Mouse (Mus musculus) kidney, embryonic 14.5 days (tissue): ENCODE data around the gene Zfp1. TPM values are rescaled to one million over a fixed set of nuclear protein-coding genes. Genes with fewer than 3 reads are reported as not detected.

Source experiments
- ATAC-seq: fragments of 200-750 bp; cut with Nextera tagmentation; 2 replicates; pipeline ENCODE4 v1.8.0; 2017; ENCODE audit warnings: moderate number of reproducible peaks, mild to moderate bottlenecking, moderate TSS enrichment, moderate library complexity; ENCODE audit not compliant: low FRiP score, low TSS enrichment
- H3K27ac ChIP-seq: fragments of 300-500 bp; sonication (generic); 2 replicates; pipeline ENCODE4 v1.5.1; 2014; ENCODE audit warnings: low read depth, mild to moderate bottlenecking, low read length, moderate library complexity, mixed read lengths
- H3K27me3 ChIP-seq: fragments of 300-500 bp; sonication (generic); 2 replicates; pipeline ENCODE4 v1.6.1; 2014; ENCODE audit warnings: mild to moderate bottlenecking, low read length; ENCODE audit not compliant: control insufficient read depth, insufficient read depth
- H3K36me3 ChIP-seq: fragments of 300-500 bp; sonication (generic); 2 replicates; pipeline ENCODE4 v1.6.1; 2014; ENCODE audit warnings: low read length, mixed read lengths; ENCODE audit not compliant: control insufficient read depth, insufficient read depth
- H3K4me1 ChIP-seq: fragments of 300-500 bp; sonication (generic); 2 replicates; pipeline ENCODE4 v1.6.1; 2014; ENCODE audit warnings: low read length, mixed read lengths; ENCODE audit not compliant: control insufficient read depth, insufficient read depth
- H3K4me2 ChIP-seq: fragments of 300-500 bp; sonication (generic); replicated peaks from 2 replicates; pipeline ENCODE4 v1.6.1; 2014; ENCODE audit warnings: low read depth, mild to moderate bottlenecking, low read length
- H3K4me3 ChIP-seq: fragments of 300-500 bp; sonication (generic); 2 replicates; pipeline ENCODE4 v1.5.1; 2014; ENCODE audit warnings: mild to moderate bottlenecking, low read length
- H3K9ac ChIP-seq: fragments of 300-500 bp; sonication (generic); 2 replicates; pipeline ENCODE4 v1.6.1; 2014; ENCODE audit warnings: low read depth, mild to moderate bottlenecking, low read length, moderate library complexity
- H3K9me3 ChIP-seq: fragments of 300-500 bp; sonication (generic); 2 replicates; pipeline ENCODE4 v1.6.1; 2016; ENCODE audit warnings: low read length; ENCODE audit not compliant: control insufficient read depth
- WGBS: fragments of 180-500 bp; shearing (Covaris S2); extraction: QIAGEN DNeasy Blood & Tissue Kit; methylation state at CpG from one replicate; pipeline ENCODE4 v1.1.7; 2014; 5-methylcytosine and 5-hydroxymethylcytosine counted together
- polyA plus RNA-seq: library from polyadenylated mRNA; unstranded; fragments of >200 nt; fragmentation: Nextera tagmentation; extraction: Ambion mirVana; gene quantifications from 2 replicates; pipeline ENCODE4 v1.2.1, GENCODE M21; 2014

Gene Zfp1
- polyA plus RNA-seq = 23.3 and 24.8 TPM in 2 replicates

- peak within 1 kb of the TSS; percentile 97 for H3K27ac ChIP-seq
Measured at GRCm38 (mm10) chr8:111643264-111644141, at the start of gene Zfp1. Zfp1 (plus strand) TSS chr8:111643401.

GRCm38 (mm10) chr8:111594044-111594840 lies 49.0 kb upstream of the Zfp1 start:
- WGBS = 73% methylated on average over 3 of the region's 3 CpGs
- Histone ChIP-seq H3K27me3 (no peaks in the 10 kb centered on the region), H3K9ac (no peak overlapping the region), H3K36me3 (no peaks in the 10 kb centered on the region), H3K27ac (no peak overlapping the region), H3K4me1 (peaks cover 32% of the 10 kb centered on the region), H3K9me3 (no peaks in the 10 kb centered on the region), H3K4me3 (no peak overlapping the region), H3K4me2 (no peak overlapping the region)
- no peak for ATAC-seq

More at GRCm38 (mm10) chr8:111643264-111644141, at the start of gene Zfp1:
- peak; percentile 97 for ATAC-seq
- H3K4me2 ChIP-seq = peak within 1 kb of the TSS; percentile 65
- peak within 1 kb of the TSS; percentile 88 for H3K4me3 ChIP-seq
- peak within 1 kb of the TSS; percentile 96 for H3K9ac ChIP-seq
- under 1% methylated on average over 75 of the region's 75 CpGs for WGBS
- H3K27me3 ChIP-seq = no peaks in the 10 kb centered on the region
- H3K9me3 ChIP-seq = no peaks in the 10 kb centered on the region
- H3K36me3 ChIP-seq = no peaks in the 10 kb centered on the region
- 0 out of 2 replicates have a peak, but pooled peaks cover 5% of the 10 kb centered on the region for H3K4me1 ChIP-seq

- Histone ChIP-seq H3K4me3 (no peak overlapping the region), H3K4me1 (peaks cover 32% of the 10 kb centered on the region), H3K9ac (no peak overlapping the region), H3K4me2 (no peak overlapping the region), H3K36me3 (no peaks in the 10 kb centered on the region), H3K27me3 (no peaks in the 10 kb centered on the region), H3K27ac (no peak overlapping the region; the same call in 1 of the 2 replicates), H3K9me3 (no peaks in the 10 kb centered on the region)
- WGBS = 95% methylated on average over 2 of the region's 2 CpGs
- no peak for ATAC-seq
Measured at GRCm38 (mm10) chr8:111594951-111595350, 48.2 kb upstream of the Zfp1 start.

GRCm38 (mm10) chr8:111595712-111596484 lies 47.3 kb upstream of the Zfp1 start:
- no peaks in the 10 kb centered on the region for H3K27me3 ChIP-seq
- 81% methylated on average over 15 of the region's 15 CpGs for WGBS
- 0 out of 2 replicates have a peak, but pooled peaks have one; percentile 54 for ATAC-seq
- no peak overlapping the region; the same call in 1 of the 2 replicates for H3K27ac ChIP-seq
- H3K4me1 ChIP-seq = peaks cover 32% of the 10 kb centered on the region
- H3K4me2 ChIP-seq = no peak overlapping the region
- H3K36me3 ChIP-seq = no peaks in the 10 kb centered on the region
- no peak overlapping the region for H3K9ac ChIP-seq
- H3K9me3 ChIP-seq = no peaks in the 10 kb centered on the region
- no peak overlapping the region for H3K4me3 ChIP-seq

GRCm38 (mm10) chr8:111596485-111596821 lies 46.7 kb upstream of the Zfp1 start:
- 41% methylated on average over 3 of the region's 3 CpGs for WGBS
- ATAC-seq = no peak
- Histone ChIP-seq H3K4me2 (no peak overlapping the region), H3K27ac (peak overlapping the region; percentile 71; the same call in 1 of the 2 replicates), H3K4me1 (peaks cover 32% of the 10 kb centered on the region), H3K27me3 (no peaks in the 10 kb centered on the region), H3K4me3 (no peak overlapping the region), H3K9me3 (no peaks in the 10 kb centered on the region), H3K36me3 (no peaks in the 10 kb centered on the region), H3K9ac (no peak overlapping the region)

- Histone ChIP-seq H3K36me3 (no peaks in the 10 kb centered on the region; the same call in 1 of the 2 replicates), H3K9ac (no peak overlapping the region; the same call in 1 of the 2 replicates), H3K27me3 (no peaks in the 10 kb centered on the region), H3K4me2 (no peak overlapping the region), H3K4me3 (no peak overlapping the region), H3K27ac (peak overlapping the region; percentile 71; the same call in 1 of the 2 replicates), H3K9me3 (no peaks in the 10 kb centered on the region), H3K4me1 (peaks cover 32% of the 10 kb centered on the region)
- WGBS = 8% methylated on average over 1 of the region's 1 CpGs
- peak; percentile 74 for ATAC-seq
Measured at GRCm38 (mm10) chr8:111597310-111597709, 45.9 kb upstream of the Zfp1 start.

GRCm38 (mm10) chr8:111599707-111600444 lies 43.3 kb upstream of the Zfp1 start:
- peaks cover 27% of the 10 kb centered on the region for H3K4me1 ChIP-seq

GRCm38 (mm10) chr8:111602050-111602449 lies 41.2 kb upstream of the Zfp1 start:
- ATAC-seq = no peak
- no peak overlapping the region for H3K27ac ChIP-seq
- H3K4me3 ChIP-seq = no peak overlapping the region
- H3K4me2 ChIP-seq = no peak overlapping the region
- no peak overlapping the region for H3K9ac ChIP-seq
- H3K9me3 ChIP-seq = no peaks in the 10 kb centered on the region
- H3K4me1 ChIP-seq = peaks cover 18% of the 10 kb centered on the region
- H3K36me3 ChIP-seq = no peaks in the 10 kb centered on the region; the same call in 1 of the 2 replicates
- no peaks in the 10 kb centered on the region for H3K27me3 ChIP-seq
- 94% methylated on average over 4 of the region's 4 CpGs for WGBS

More at GRCm38 (mm10) chr8:111599707-111600444, 43.3 kb upstream of the Zfp1 start:
- no peak overlapping the region for H3K9ac ChIP-seq
- H3K27me3 ChIP-seq = no peaks in the 10 kb centered on the region
- no peak for ATAC-seq
- no peaks in the 10 kb centered on the region for H3K9me3 ChIP-seq
- H3K4me2 ChIP-seq = no peak overlapping the region
- H3K27ac ChIP-seq = no peak overlapping the region
- 65% methylated on average over 9 of the region's 9 CpGs for WGBS
- no peak overlapping the region for H3K4me3 ChIP-seq
- no peaks in the 10 kb centered on the region; the same call in 1 of the 2 replicates for H3K36me3 ChIP-seq
